Mouse (Mus musculus): ENCODE data around the gene AF067063.
"Not testable (repeated sequence)": the region's sequence is repeated elsewhere in the genome, so short reads cannot be mapped to it uniquely, and the experiment has no call there.

Gene AF067063

GRCm38 (mm10) chr13:119830116-119830515, at the start of gene AF067063:
Gene AF067063, minus strand, starts transcription at chr13:119830216.
- DNase-seq (ENCODE audit: low spot score) = not testable (repeated sequence)

- not testable (repeated sequence) for DNase-seq (ENCODE audit: low spot score)
Observed at GRCm38 (mm10) chr13:119864395-119864999, 34.5 kb upstream of the AF067063 start.

- DNase-seq (ENCODE audit: low spot score) = not testable (repeated sequence)
Observed at GRCm38 (mm10) chr13:119862399-119862798, 32.4 kb upstream of the AF067063 start.

GRCm38 (mm10) chr13:119839982-119840381, 10.0 kb upstream of the AF067063 start:
- DNase-seq (ENCODE audit: low spot score) = not testable (repeated sequence)

GRCm38 (mm10) chr13:119837719-119838337, 7.8 kb upstream of the AF067063 start:
- not testable (repeated sequence) for DNase-seq (ENCODE audit: low spot score)

GRCm38 (mm10) chr13:119836324-119836811, 6.4 kb upstream of the AF067063 start:
- DNase-seq (ENCODE audit: low spot score) = peak; percentile 7

GRCm38 (mm10) chr13:119835320-119836056, 5.5 kb upstream of the AF067063 start, which contains the start of gene D13Ertd608e:
Gene D13Ertd608e, plus strand, starts transcription at chr13:119836006.
- peak; percentile 9 for DNase-seq (ENCODE audit: low spot score)

GRCm38 (mm10) chr13:119817579-119818206, 12.3 kb downstream of the AF067063 start:
- DNase-seq (ENCODE audit: low spot score) = no peak

GRCm38 (mm10) chr13:119816798-119817197, 13.2 kb downstream of the AF067063 start:
- DNase-seq (ENCODE audit: low spot score) = no peak

GRCm38 (mm10) chr13:119810031-119810430, 20.0 kb downstream of the AF067063 start:
- DNase-seq (ENCODE audit: low spot score) = no peak

- DNase-seq (ENCODE audit: low spot score) = no peak
Observed at GRCm38 (mm10) chr13:119808937-119809336, 21.1 kb downstream of the AF067063 start.

- DNase-seq (ENCODE audit: low spot score) = no peak
Observed at GRCm38 (mm10) chr13:119797656-119798055, 32.4 kb downstream of the AF067063 start.

- no peak for DNase-seq (ENCODE audit: low spot score)
Observed at GRCm38 (mm10) chr13:119792791-119793404, 37.1 kb downstream of the AF067063 start.

GRCm38 (mm10) chr13:119791580-119792135, 38.4 kb downstream of the AF067063 start:
- peak; percentile 1 for DNase-seq (ENCODE audit: low spot score)

- peak; percentile 95 for DNase-seq (ENCODE audit: low spot score)
Observed at GRCm38 (mm10) chr13:119790761-119791579, 39.0 kb downstream of the AF067063 start, which contains the start of gene Zfp131. Gene Zfp131, minus strand, starts transcription at chr13:119790889.

GRCm38 (mm10) chr13:119789851-119790717, 39.9 kb downstream of the AF067063 start:
- peak; percentile 39 for DNase-seq (ENCODE audit: low spot score)

- DNase-seq (ENCODE audit: low spot score) = no peak
Observed at GRCm38 (mm10) chr13:119783581-119783980, 46.4 kb downstream of the AF067063 start.
